Mouse (Mus musculus) urinary bladder, postnatal 25 days (tissue): ENCODE measurements around the gene Tpo.
A peak's percentile ranks its signal among the peaks of the same experiment; 100 is the strongest.

ENCODE experiments used
- DNase-seq: peaks from one replicate; pipeline ENCODE4 v3.0.0; 2022; ENCODE audit warnings: low spot score

Tpo gene

GRCm38 (mm10) chr12:30076316-30076715 is 56.1 kb downstream of the Tpo start:
- DNase-seq, result no peak

GRCm38 (mm10) chr12:30069321-30069720 is 63.1 kb downstream of the Tpo start:
- no peak for DNase-seq

- no peak for DNase-seq
Observed at GRCm38 (mm10) chr12:30067806-30068205, 64.6 kb downstream of the Tpo start.

DNA sequence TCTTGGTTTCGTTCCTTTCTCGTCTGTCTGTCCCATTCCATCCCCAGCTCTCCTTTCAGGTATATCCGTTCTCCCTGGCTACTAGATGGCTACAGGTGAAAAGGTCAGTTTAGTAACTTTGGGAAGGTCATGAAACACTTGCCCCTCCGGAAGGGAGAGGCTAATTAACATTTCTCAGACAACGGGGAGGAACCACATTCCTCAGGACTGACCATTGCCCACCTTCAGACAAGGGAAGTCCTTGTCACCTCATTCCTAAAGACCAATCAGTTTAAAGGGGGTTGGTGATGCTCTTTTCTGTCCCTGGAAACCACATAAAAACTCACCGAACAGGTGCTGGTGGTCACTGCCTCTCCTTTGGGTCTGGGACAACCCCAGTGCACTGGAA is 70.3 kb downstream of the Tpo start:
- DNase-seq, result no peak

- DNase-seq, result no peak
Observed at GRCm38 (mm10) chr12:30061503-30062117, 70.8 kb downstream of the Tpo start.

DNA sequence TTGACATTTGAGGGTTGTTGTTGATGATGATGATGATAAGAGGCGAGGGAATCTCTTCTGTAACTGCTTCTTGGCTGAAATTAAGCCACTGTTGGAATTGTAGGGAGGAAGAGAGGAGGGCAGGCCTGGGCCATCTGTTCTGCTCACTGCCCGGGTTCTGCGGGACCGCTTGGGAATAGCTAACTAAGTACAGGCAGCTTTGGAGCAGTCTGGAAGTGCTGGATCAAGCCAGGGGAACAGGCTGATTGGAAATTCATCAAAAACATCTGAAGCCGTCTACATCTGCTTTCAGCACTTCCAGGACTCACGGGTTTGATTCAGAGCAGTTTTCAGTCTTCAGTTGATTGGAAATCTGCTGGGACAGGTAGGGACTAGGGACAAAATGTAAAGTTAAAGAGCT is 74.4 kb downstream of the Tpo start:
- no peak for DNase-seq

DNA sequence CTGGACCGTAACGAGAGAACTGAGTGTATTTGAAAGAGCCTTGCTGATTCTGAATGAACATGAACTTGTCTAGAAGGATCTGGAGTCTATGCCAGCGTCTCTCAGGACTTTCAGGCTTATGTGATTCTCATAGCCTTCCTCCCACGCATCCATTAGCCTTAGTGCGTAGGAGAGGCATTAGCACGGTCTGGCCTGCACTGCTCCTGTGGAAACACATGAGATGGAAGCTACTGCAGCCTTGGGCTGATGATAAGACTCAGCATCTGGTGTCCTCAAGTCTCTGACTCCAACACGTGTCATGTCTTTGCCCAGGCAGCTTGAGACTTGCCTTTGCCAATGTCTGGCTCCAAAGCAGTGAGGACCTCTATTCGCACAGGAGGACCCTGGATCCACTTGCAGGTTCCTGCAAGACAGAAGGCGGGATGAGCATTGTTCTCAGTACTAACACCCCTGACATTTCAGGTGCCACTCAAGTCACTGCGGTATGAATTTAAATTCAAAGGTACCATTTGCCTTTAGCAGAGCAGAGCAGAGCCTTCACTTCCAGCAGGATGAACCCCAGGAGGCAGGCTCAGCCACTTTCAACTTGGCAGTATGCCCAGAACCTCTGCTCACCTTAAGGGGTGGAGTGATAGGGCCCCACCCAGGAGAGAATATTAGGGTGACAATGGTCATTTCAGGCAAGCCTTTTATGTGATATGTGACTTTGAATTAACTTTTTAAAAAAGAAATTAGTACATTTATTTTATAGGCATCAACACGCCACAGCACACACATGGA is 77.5 kb downstream of the Tpo start:
- no peak for DNase-seq

GRCm38 (mm10) chr12:30050235-30050634 is 82.2 kb downstream of the Tpo start:
- peak; percentile 51 for DNase-seq

DNA sequence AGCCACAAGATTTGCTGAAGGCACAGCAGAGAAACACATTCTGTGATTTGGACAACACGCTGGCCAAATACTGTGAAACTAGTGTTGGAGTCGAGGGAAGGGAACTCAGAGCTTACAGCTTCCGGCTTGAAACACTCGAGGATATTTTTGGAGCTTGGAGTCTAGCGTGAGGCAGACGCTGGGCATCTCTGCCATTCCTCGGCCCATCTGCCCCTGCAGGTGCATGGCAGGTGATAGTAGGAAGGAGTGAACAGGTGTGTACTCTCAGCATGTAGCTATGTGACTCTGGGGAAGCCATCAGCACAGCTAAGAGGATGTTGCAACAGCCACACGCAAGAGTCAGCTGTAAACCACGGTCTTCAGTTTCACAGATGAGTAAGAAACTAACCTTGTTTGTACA is 82.6 kb downstream of the Tpo start:
- no peak for DNase-seq

DNA sequence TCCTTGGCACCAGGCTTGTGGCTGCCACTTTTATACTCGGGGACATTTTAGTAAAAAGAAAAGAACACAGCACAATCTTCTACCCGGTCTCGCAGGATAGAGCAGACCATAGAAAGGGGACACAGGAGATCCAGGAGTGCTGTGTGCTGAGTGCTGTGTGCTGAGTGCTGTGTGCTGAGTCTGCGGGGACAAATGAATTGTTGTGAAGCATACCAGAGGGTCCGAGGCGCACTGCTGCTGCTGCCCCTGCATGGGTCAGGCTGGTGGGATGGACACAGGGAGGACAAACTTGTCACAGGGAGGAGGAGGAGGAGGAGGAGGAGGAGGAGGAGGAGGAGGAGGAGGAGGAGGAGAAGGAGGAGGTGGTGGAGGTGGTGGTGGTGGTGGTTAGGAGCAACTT is 83.6 kb downstream of the Tpo start:
- DNase-seq, result no peak

- peak; percentile 21 for DNase-seq
Observed at GRCm38 (mm10) chr12:30040150-30040549, 92.3 kb downstream of the Tpo start.

DNA sequence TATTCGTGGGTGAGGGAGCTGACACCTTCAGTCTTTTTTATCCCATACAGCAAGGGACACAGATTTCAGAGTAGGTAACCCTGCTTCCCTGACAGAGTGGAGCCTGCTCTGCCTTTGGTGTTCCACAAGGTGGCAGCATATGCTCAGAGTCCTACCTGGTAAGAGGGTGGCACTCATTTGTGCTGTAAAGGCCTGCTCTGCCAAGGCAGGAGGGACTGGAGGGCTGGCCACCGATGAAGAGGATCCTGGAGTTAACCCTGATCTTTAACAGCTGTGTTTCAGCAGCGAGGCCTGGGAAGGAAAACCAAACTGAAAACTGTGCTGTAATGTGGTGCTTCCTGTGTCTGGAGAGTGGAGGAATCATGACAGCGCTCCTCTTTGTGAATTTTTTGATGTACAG is 92.9 kb downstream of the Tpo start:
- peak; percentile 27 for DNase-seq

GRCm38 (mm10) chr12:30036569-30037055 is 95.8 kb downstream of the Tpo start:
- DNase-seq, result no peak

- DNase-seq, result no peak
Observed at GRCm38 (mm10) chr12:30035841-30036568, 96.4 kb downstream of the Tpo start.

- no peak for DNase-seq
Observed at GRCm38 (mm10) chr12:30035406-30035805, 97.0 kb downstream of the Tpo start.

- DNase-seq, result no peak
Observed at GRCm38 (mm10) chr12:30034681-30035080, 97.7 kb downstream of the Tpo start.

GRCm38 (mm10) chr12:30030571-30030970 is 101.9 kb downstream of the Tpo start:
- no peak for DNase-seq

DNA sequence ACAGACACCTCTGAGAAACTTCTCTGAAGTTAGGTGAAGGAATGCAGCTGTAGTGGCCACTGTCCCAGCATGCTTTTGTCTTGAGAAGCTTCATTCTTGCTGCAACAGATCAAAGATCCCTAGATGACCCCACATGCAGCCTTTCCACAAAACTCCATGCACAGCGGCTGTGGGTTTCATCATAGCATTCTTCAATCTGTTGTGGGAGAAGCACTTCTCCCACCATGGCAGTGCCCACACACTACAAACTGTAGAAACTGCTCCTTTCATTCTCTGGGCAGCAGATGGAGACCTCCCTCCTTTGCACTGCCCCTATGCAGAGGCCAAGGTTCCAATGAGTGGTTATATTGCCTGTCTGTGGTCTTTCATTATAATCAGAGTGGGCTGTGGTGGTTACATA is 103.3 kb downstream of the Tpo start:
- no peak for DNase-seq

DNA sequence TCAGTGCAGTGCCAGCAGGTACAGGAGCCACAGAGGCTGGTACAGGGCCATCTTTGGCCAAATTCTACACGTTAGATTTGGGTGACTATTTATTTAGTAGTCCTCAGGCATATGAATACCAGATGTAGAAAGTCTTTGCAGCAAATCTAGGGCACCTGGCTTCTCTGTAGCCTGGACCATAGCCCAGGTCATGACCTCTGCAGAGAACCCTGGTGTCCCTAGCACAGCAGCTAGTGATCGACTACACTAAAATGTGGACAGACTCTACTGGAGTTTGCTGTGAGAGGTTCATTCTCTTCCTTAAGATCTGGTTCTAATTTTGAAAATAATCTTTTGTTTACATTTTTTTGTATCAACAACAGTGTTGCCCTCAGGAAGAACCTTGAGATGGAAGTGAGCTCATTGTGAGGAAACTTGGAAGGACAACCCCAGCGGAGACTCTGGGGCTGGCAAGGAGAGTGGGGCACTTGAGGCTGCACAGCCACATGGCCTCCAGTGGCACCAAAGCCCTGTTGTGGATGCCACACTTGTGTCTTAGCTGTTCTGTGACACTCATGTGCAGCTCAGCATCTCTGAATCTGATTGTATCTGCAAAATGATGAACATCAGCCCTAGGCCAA is 104.6 kb downstream of the Tpo start:
- DNase-seq, result no peak

DNA sequence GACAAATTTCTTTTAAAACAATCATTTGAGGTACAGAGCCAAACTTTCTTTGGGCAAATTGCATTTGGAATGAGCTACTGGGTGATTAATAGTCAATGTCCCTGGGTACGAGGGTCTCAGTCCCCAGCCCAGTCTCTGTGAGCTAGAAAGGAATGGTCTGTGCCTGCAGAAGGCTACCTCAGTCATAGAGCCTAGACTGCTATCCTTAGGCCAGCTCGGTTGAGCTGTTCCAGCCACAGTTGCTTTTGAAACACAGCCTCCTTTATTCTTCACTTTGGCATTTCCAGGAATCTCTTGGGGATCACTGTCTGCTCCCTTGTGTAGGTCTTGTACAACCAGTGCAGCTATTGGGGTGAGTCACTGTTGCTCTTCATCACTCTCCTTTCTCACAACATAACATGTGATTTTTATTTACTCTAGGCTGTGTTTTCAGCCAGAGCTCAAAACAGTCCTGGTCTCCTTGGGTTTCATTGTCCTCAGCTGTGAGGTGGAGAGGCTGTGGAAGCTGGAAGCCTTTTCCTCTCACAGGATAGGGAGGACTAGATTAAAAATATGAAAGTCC is 108.1 kb downstream of the Tpo start:
- no peak for DNase-seq

GRCm38 (mm10) chr12:30023491-30023890 is 108.9 kb downstream of the Tpo start:
- DNase-seq, result no peak

GRCm38 (mm10) chr12:30020447-30020846 is 112.0 kb downstream of the Tpo start:
- DNase-seq, result no peak
